38 mouse cellular contexts compared by ENCODE assay signal in the genomic region with DNA sequence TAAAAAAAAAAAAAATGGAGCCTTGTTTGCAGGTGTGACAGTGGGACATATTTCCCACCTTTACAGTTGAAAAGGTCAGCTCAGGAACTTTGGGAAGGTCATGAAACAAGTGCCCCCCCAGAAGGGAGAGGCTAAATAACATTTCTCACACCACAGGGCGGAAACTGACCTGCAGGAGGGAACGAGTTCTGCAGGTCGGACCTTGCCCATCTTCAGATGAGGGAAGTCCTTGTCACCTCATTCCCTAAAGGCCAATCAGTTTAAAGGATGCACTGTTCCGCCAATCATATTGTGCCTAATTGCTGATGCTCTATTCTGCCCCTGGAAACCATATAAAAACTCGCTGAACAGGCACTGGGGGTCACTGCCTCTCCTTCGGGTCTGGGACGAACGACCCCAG. TPM values are rescaled to one million over a fixed set of nuclear protein-coding genes. Genes with fewer than 3 reads are reported as not detected.
"Had no signal": no experiment of that assay in that cellular context is flagged by ENCODE, and none has a peak within 500 bp of the region (broad histone marks: within the 10 kb centered on the region; RNA-seq: fewer than 3 reads in every experiment).

No protein-coding gene starts in this region.

- H3K4me3 ChIP-seq: limb, embryonic 10.5 days; limb, embryonic 12.5 days; limb, embryonic 13.5 days; limb, embryonic 15.5 days; liver, embryonic 12.5 days; liver, embryonic 13.5 days; liver, embryonic 15.5 days; lung, embryonic 15.5 days; megakaryocyte, embryonic 14.5 days; midbrain, embryonic 10.5 days; midbrain, embryonic 12.5 days; midbrain, embryonic 13.5 days; midbrain, embryonic 15.5 days; myocyte; neural tube, embryonic 12.5 days had no signal

- H3K9me3 ChIP-seq: limb, embryonic 10.5 days; limb, embryonic 12.5 days; limb, embryonic 13.5 days; limb, embryonic 15.5 days; liver, embryonic 12.5 days; liver, embryonic 13.5 days; liver, embryonic 15.5 days; lung, embryonic 15.5 days; megakaryocyte, embryonic 14.5 days; midbrain, embryonic 10.5 days; midbrain, embryonic 12.5 days; midbrain, embryonic 13.5 days; midbrain, embryonic 15.5 days; neural tube, embryonic 12.5 days had no signal

- H3K36me3 ChIP-seq: limb, embryonic 10.5 days; limb, embryonic 12.5 days; limb, embryonic 13.5 days; limb, embryonic 15.5 days; liver, embryonic 12.5 days; liver, embryonic 13.5 days; liver, embryonic 15.5 days; lung, embryonic 15.5 days; midbrain, embryonic 10.5 days; midbrain, embryonic 12.5 days; midbrain, embryonic 13.5 days; midbrain, embryonic 15.5 days; neural tube, embryonic 12.5 days had no signal

- DNase-seq: left cerebral cortex, postnatal 4 days; liver; liver, embryonic 13.5 days; liver, postnatal 0 days; lung, adult 18-20 months; lung, adult 2 months; lung, embryonic 14.5 days; lung, postnatal 10 days; lung, postnatal 14 days; lung, postnatal 36 days; lung, postnatal 4 days; midbrain, embryonic 14.5 days had no signal

- H3K4me2 ChIP-seq: limb, embryonic 12.5 days; limb, embryonic 13.5 days; limb, embryonic 15.5 days; liver, embryonic 11.5 days; liver, embryonic 12.5 days; liver, embryonic 13.5 days; liver, embryonic 15.5 days; lung, embryonic 14.5 days; lung, embryonic 15.5 days; midbrain, embryonic 11.5 days; midbrain, embryonic 12.5 days; midbrain, embryonic 13.5 days; midbrain, embryonic 15.5 days; neural tube, embryonic 12.5 days had no signal

- H3K9ac ChIP-seq: limb, embryonic 12.5 days; limb, embryonic 13.5 days; limb, embryonic 15.5 days; liver, embryonic 12.5 days; liver, embryonic 13.5 days; liver, embryonic 14.5 days; liver, embryonic 15.5 days; liver, postnatal 0 days; lung, embryonic 14.5 days; lung, embryonic 15.5 days; midbrain, embryonic 12.5 days; midbrain, embryonic 13.5 days; midbrain, embryonic 15.5 days; neural tube, embryonic 12.5 days had no signal

- H3K27ac ChIP-seq: limb, embryonic 10.5 days; limb, embryonic 12.5 days; limb, embryonic 13.5 days; limb, embryonic 15.5 days; liver, embryonic 12.5 days; liver, embryonic 13.5 days; liver, embryonic 14.5 days; liver, embryonic 15.5 days; lung, embryonic 15.5 days; macrophage; midbrain, embryonic 10.5 days; midbrain, embryonic 12.5 days; midbrain, embryonic 13.5 days; midbrain, embryonic 15.5 days; neural tube, embryonic 12.5 days had no signal

- ATAC-seq: liver, embryonic 12.5 days; liver, postnatal 0 days; lung, postnatal 0 days; midbrain, embryonic 13.5 days; midbrain, embryonic 15.5 days; midbrain, embryonic 16.5 days had no signal

- H3K27me3 ChIP-seq: limb, embryonic 12.5 days; limb, embryonic 13.5 days; limb, embryonic 15.5 days; liver, embryonic 12.5 days; liver, embryonic 13.5 days; liver, embryonic 15.5 days; lung, embryonic 15.5 days; midbrain, embryonic 13.5 days; midbrain, embryonic 15.5 days; neural tube, embryonic 12.5 days had no signal

- H3K4me1 ChIP-seq: limb, embryonic 12.5 days; liver, embryonic 12.5 days; liver, embryonic 13.5 days; liver, embryonic 15.5 days; lung, embryonic 15.5 days; midbrain, embryonic 10.5 days; midbrain, embryonic 12.5 days; midbrain, embryonic 13.5 days; midbrain, embryonic 15.5 days; neural tube, embryonic 12.5 days had no signal

RNA-seq across cellular contexts. Expression of gene Apbb1, which starts 35.5 kb away (rescaled TPM):
- total RNA-seq: megakaryocyte progenitor cell, adult 5-6 weeks had no signal

RNA-seq across cellular contexts. Expression of gene Hpx, which starts 54.0 kb away (rescaled TPM):
- total RNA-seq: left cerebral cortex, postnatal 10 days; megakaryocyte progenitor cell, adult 5-6 weeks; megakaryocyte-erythroid progenitor cell, adult 5-6 weeks; midbrain, postnatal 0 days; monocyte, adult 5-6 weeks had no signal
- polyA plus RNA-seq: limb, embryonic 10.5 days; neural tube, embryonic 11.5 days had no signal
